Mouse (Mus musculus) yolk sac, embryonic 10.5 days (tissue): ENCODE results near the gene Gm428.
"Not testable (repeated sequence)": the region's sequence is repeated elsewhere in the genome, so short reads cannot be mapped to it uniquely, and the experiment has no call there.

ENCODE experiments used
- DNase-seq: peaks from one replicate; pipeline ENCODE4 v3.0.0-alpha.2; 2017; ENCODE audit warnings: low spot score

Gm428 gene

DNA sequence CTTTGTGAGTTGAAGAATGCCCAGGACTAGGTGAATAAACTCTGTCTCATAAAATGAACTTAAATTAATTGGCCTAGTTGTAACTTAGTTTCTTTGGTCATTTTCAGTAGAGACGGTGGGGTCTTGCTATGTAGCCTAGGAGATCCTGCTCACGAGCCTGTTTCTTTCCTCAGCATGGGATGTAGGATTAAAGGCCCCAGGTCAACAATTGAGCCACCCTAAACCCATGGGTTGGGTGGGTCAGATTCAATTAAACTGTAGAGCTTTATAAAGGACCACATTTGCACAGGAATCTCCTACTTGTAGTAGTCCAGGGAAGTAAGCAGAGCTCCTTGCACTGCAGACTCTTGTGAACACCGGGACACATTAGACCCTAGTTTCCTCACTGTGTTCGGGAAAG, at the start of gene Gm428:
Gene Gm428, plus strand, starts transcription at position 301 of the 400 bp plus-strand sequence.
- not testable (repeated sequence) for DNase-seq

DNA sequence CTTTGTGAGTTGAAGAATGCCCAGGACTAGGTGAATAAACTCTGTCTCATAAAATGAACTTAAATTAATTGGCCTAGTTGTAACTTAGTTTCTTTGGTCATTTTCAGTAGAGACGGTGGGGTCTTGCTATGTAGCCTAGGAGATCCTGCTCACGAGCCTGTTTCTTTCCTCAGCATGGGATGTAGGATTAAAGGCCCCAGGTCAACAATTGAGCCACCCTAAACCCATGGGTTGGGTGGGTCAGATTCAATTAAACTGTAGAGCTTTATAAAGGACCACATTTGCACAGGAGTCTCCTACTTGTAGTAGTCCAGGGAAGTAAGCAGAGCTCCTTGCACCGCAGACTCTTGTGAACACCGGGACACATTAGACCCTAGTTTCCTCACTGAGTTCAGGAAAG, 45.5 kb upstream of the Gm428 start, which contains the start of gene Gm11236:
Gene Gm11236, plus strand, starts transcription at position 301 of the 400 bp plus-strand sequence.
- DNase-seq = not testable (repeated sequence)

GRCm38 (mm10) chr4:73661864-73662263, 21.5 kb upstream of the Gm428 start:
- DNase-seq = not testable (repeated sequence)

- not testable (repeated sequence) for DNase-seq
Observed at GRCm38 (mm10) chr4:73668054-73668453, 15.3 kb upstream of the Gm428 start, which contains the start of gene Gm11239. Gene Gm11239 (plus strand): TSS chr4:73668354.

GRCm38 (mm10) chr4:73718761-73719160, 35.4 kb downstream of the Gm428 start:
- DNase-seq = no peak

- no peak for DNase-seq
Observed at GRCm38 (mm10) chr4:73719819-73720218, 36.5 kb downstream of the Gm428 start.
